Mouse (Mus musculus): ENCODE data around the gene Arl16. TPM values are rescaled to one million over a fixed set of nuclear protein-coding genes. Genes with fewer than 3 reads are reported as not detected.

Gene Arl16
- polyA plus RNA-seq, 1 experiment from 2014 or later, result 44.4 TPM

GRCm38 (mm10) chr11:120437152-120437856, 30.1 kb downstream of the Arl16 start, which contains the start of gene Nploc4:
Gene Nploc4 (minus strand): TSS chr11:120437708.
- Histone ChIP-seq H3K27me3 (ENCODE audit: insufficient read depth, low read length) (no peaks in the 10 kb centered on the region), H3K4me3 (ENCODE audit: low read depth, low read length) (peak within 1 kb of the TSS; percentile 99), H3K27ac (ENCODE audit: low read depth) (peak within 1 kb of the TSS; percentile 79), H3K4me1 (ENCODE audit: insufficient read depth) (0 out of 2 replicates have a peak, but pooled peaks cover 4% of the 10 kb centered on the region), H3K36me3 (ENCODE audit: insufficient read depth) (peaks cover 31% of the 10 kb centered on the region), H3K9me3 (ENCODE audit: low read depth, low read length) (no peaks in the 10 kb centered on the region), H3K4me2 (peak within 1 kb of the TSS; percentile 84), H3K9ac (peak within 1 kb of the TSS; percentile 94)
- under 1% methylated on average over 72 of the region's 77 CpGs for WGBS
- no peak for TF ChIP-seq CTCF (IDR thresholded peaks at IDR 0.05; ENCODE audit: low read depth)
- ATAC-seq (ENCODE audit: insufficient read depth) (peak; percentile 91), DNase-seq (peak; percentile 96)

GRCm38 (mm10) chr11:120426727-120427126, 40.7 kb downstream of the Arl16 start:
- TF ChIP-seq CTCF (IDR thresholded peaks at IDR 0.05; ENCODE audit: low read depth), result no peak
- no peak overlapping the region for H3K4me2 ChIP-seq
- no peak overlapping the region for H3K9ac ChIP-seq
- no peaks in the 10 kb centered on the region for H3K4me1 ChIP-seq (ENCODE audit: insufficient read depth)
- no peak overlapping the region for H3K27ac ChIP-seq (ENCODE audit: low read depth)
- no peak overlapping the region for H3K4me3 ChIP-seq (ENCODE audit: low read depth, low read length)
- H3K36me3 ChIP-seq (ENCODE audit: insufficient read depth), result peaks cover 90% of the 10 kb centered on the region
- no peaks in the 10 kb centered on the region for H3K9me3 ChIP-seq (ENCODE audit: low read depth, low read length)
- DNase-seq (no peak), ATAC-seq (ENCODE audit: insufficient read depth) (no peak)
- 89% methylated on average over 3 of the region's 3 CpGs for WGBS
- no peaks in the 10 kb centered on the region for H3K27me3 ChIP-seq (ENCODE audit: insufficient read depth, low read length)

GRCm38 (mm10) chr11:120423569-120424295, 43.7 kb downstream of the Arl16 start:
- Histone ChIP-seq H3K27ac (ENCODE audit: low read depth) (no peak overlapping the region), H3K4me3 (ENCODE audit: low read depth, low read length) (no peak overlapping the region), H3K4me2 (no peak overlapping the region), H3K9ac (no peak overlapping the region), H3K4me1 (ENCODE audit: insufficient read depth) (no peaks in the 10 kb centered on the region), H3K9me3 (ENCODE audit: low read depth, low read length) (no peaks in the 10 kb centered on the region), H3K36me3 (ENCODE audit: insufficient read depth) (peaks cover 92% of the 10 kb centered on the region), H3K27me3 (ENCODE audit: insufficient read depth, low read length) (no peaks in the 10 kb centered on the region)
- peak; percentile 77 for TF ChIP-seq CTCF (IDR thresholded peaks at IDR 0.05; ENCODE audit: low read depth)
- WGBS, result 70% methylated on average over 9 of the region's 9 CpGs
- DNase-seq, result peak; percentile 86
- no peak for ATAC-seq (ENCODE audit: insufficient read depth)

GRCm38 (mm10) chr11:120422651-120423568, 44.5 kb downstream of the Arl16 start:
- DNase-seq, result no peak
- H3K4me3 ChIP-seq (ENCODE audit: low read depth, low read length), result no peak overlapping the region
- H3K36me3 ChIP-seq (ENCODE audit: insufficient read depth), result peaks cover 92% of the 10 kb centered on the region
- H3K4me2 ChIP-seq, result no peak overlapping the region
- 71% methylated on average over 13 of the region's 13 CpGs for WGBS
- no peaks in the 10 kb centered on the region for H3K9me3 ChIP-seq (ENCODE audit: low read depth, low read length)
- H3K27ac ChIP-seq (ENCODE audit: low read depth), result no peak overlapping the region
- H3K9ac ChIP-seq, result no peak overlapping the region
- ATAC-seq (ENCODE audit: insufficient read depth), result no peak
- H3K4me1 ChIP-seq (ENCODE audit: insufficient read depth), result no peaks in the 10 kb centered on the region
- no peaks in the 10 kb centered on the region for H3K27me3 ChIP-seq (ENCODE audit: insufficient read depth, low read length)
- no peak for TF ChIP-seq CTCF (IDR thresholded peaks at IDR 0.05; ENCODE audit: low read depth)

GRCm38 (mm10) chr11:120418592-120418991, 48.8 kb downstream of the Arl16 start:
- H3K4me1 ChIP-seq (ENCODE audit: insufficient read depth), result no peaks in the 10 kb centered on the region
- WGBS, result 85% methylated on average over 1 of the region's 1 CpGs
- no peak for TF ChIP-seq CTCF (IDR thresholded peaks at IDR 0.05; ENCODE audit: low read depth)
- H3K36me3 ChIP-seq (ENCODE audit: insufficient read depth), result peaks cover 89% of the 10 kb centered on the region
- no peak overlapping the region for H3K4me2 ChIP-seq
- H3K27me3 ChIP-seq (ENCODE audit: insufficient read depth, low read length), result no peaks in the 10 kb centered on the region
- no peak overlapping the region for H3K27ac ChIP-seq (ENCODE audit: low read depth)
- ATAC-seq (ENCODE audit: insufficient read depth) (no peak), DNase-seq (no peak)
- H3K9me3 ChIP-seq (ENCODE audit: low read depth, low read length), result no peaks in the 10 kb centered on the region
- no peak overlapping the region for H3K4me3 ChIP-seq (ENCODE audit: low read depth, low read length)
- H3K9ac ChIP-seq, result no peak overlapping the region

- WGBS, result 83% methylated on average over 7 of the region's 7 CpGs
Measured at GRCm38 (mm10) chr11:120417852-120418251, 49.6 kb downstream of the Arl16 start.

More at GRCm38 (mm10) chr11:120417852-120418251, 49.6 kb downstream of the Arl16 start:
- H3K4me1 ChIP-seq (ENCODE audit: insufficient read depth), result no peaks in the 10 kb centered on the region
- H3K36me3 ChIP-seq (ENCODE audit: insufficient read depth), result peaks cover 90% of the 10 kb centered on the region
- DNase-seq (no peak), ATAC-seq (ENCODE audit: insufficient read depth) (no peak)
- no peak overlapping the region for H3K9ac ChIP-seq
- no peak overlapping the region for H3K4me2 ChIP-seq
- no peak overlapping the region for H3K4me3 ChIP-seq (ENCODE audit: low read depth, low read length)
- H3K27me3 ChIP-seq (ENCODE audit: insufficient read depth, low read length), result no peaks in the 10 kb centered on the region
- TF ChIP-seq CTCF (IDR thresholded peaks at IDR 0.05; ENCODE audit: low read depth), result no peak
- no peak overlapping the region for H3K27ac ChIP-seq (ENCODE audit: low read depth)
- H3K9me3 ChIP-seq (ENCODE audit: low read depth, low read length), result no peaks in the 10 kb centered on the region

Other genes starting within 250 kb of the Arl16 start
- 14.3 and 15.6 TPM in 2 replicates for gene Bahcc1, start 234.7 kb downstream of the Arl16 start, polyA plus RNA-seq (2014; fragmentation: Nextera tagmentation; extraction: Ambion mirVana)
- 2,614 and 2,926 TPM in 2 replicates for gene Actg1, start 119.1 kb downstream of the Arl16 start, polyA plus RNA-seq (2014; fragmentation: Nextera tagmentation; extraction: Ambion mirVana)
- gene Fscn2, start 106.1 kb downstream of the Arl16 start, polyA plus RNA-seq (2014; fragmentation: Nextera tagmentation; extraction: Ambion mirVana), result 0.23 and 0.57 TPM in 2 replicates
- 35.6 and 44.5 TPM in 2 replicates for gene Faap100, start 88.8 kb downstream of the Arl16 start, polyA plus RNA-seq (2014; fragmentation: Nextera tagmentation; extraction: Ambion mirVana)
- gene Nploc4, start 29.9 kb downstream of the Arl16 start, polyA plus RNA-seq (2014; fragmentation: Nextera tagmentation; extraction: Ambion mirVana), result 42.1 and 51.4 TPM in 2 replicates
- not detected in 2 replicates for gene Tspan10, start 25.0 kb downstream of the Arl16 start, polyA plus RNA-seq (2014; fragmentation: Nextera tagmentation; extraction: Ambion mirVana)
- 0.18 TPM in 1 of 2 replicates, not detected in the other for gene Pde6g, start 14.1 kb downstream of the Arl16 start, polyA plus RNA-seq (2014; fragmentation: Nextera tagmentation; extraction: Ambion mirVana)
- 10.9 and 11.2 TPM in 2 replicates for gene Oxld1, start 9.5 kb downstream of the Arl16 start, polyA plus RNA-seq (2014; fragmentation: Nextera tagmentation; extraction: Ambion mirVana)
- 32.2 and 34.6 TPM in 2 replicates for gene Ccdc137, start 9.5 kb downstream of the Arl16 start, polyA plus RNA-seq (2014; fragmentation: Nextera tagmentation; extraction: Ambion mirVana)
- 150 and 162 TPM in 2 replicates for gene Mrpl12, start 17.0 kb upstream of the Arl16 start, polyA plus RNA-seq (2014; fragmentation: Nextera tagmentation; extraction: Ambion mirVana)
- gene Slc25a10, start 24.2 kb upstream of the Arl16 start, polyA plus RNA-seq (2014; fragmentation: Nextera tagmentation; extraction: Ambion mirVana), result 68.9 and 71.3 TPM in 2 replicates
- gene Gcgr, start 63.1 kb upstream of the Arl16 start, polyA plus RNA-seq (2014; fragmentation: Nextera tagmentation; extraction: Ambion mirVana), result 0.59 and 1.4 TPM in 2 replicates
- 226 and 229 TPM in 2 replicates for gene Mcrip1, start 82.1 kb upstream of the Arl16 start, polyA plus RNA-seq (2014; fragmentation: Nextera tagmentation; extraction: Ambion mirVana)
- not detected in 2 replicates for gene Ppp1r27, start 83.5 kb upstream of the Arl16 start, polyA plus RNA-seq (2014; fragmentation: Nextera tagmentation; extraction: Ambion mirVana)
- gene P4hb, start 105.6 kb upstream of the Arl16 start, polyA plus RNA-seq (2014; fragmentation: Nextera tagmentation; extraction: Ambion mirVana), result 872 and 897 TPM in 2 replicates
- 717 and 734 TPM in 2 replicates for gene Arhgdia, start 114.0 kb upstream of the Arl16 start, polyA plus RNA-seq (2014; fragmentation: Nextera tagmentation; extraction: Ambion mirVana)
- gene Alyref, start 130.8 kb upstream of the Arl16 start, polyA plus RNA-seq (2014; fragmentation: Nextera tagmentation; extraction: Ambion mirVana), result 617 and 627 TPM in 2 replicates
- gene Anapc11, start 130.8 kb upstream of the Arl16 start, polyA plus RNA-seq (2014; fragmentation: Nextera tagmentation; extraction: Ambion mirVana), result 229 and 237 TPM in 2 replicates
- gene Npb, start 140.9 kb upstream of the Arl16 start, polyA plus RNA-seq (2014; fragmentation: Nextera tagmentation; extraction: Ambion mirVana), result 0.89 and 1.3 TPM in 2 replicates
- 95.3 and 99.5 TPM in 2 replicates for gene Pcyt2, start 150.3 kb upstream of the Arl16 start, polyA plus RNA-seq (2014; fragmentation: Nextera tagmentation; extraction: Ambion mirVana)
- gene Sirt7, start 157.6 kb upstream of the Arl16 start, polyA plus RNA-seq (2014; fragmentation: Nextera tagmentation; extraction: Ambion mirVana), result 26.1 and 33.1 TPM in 2 replicates
- 25.3 and 28.6 TPM in 2 replicates for gene Mafg, start 166.0 kb upstream of the Arl16 start, polyA plus RNA-seq (2014; fragmentation: Nextera tagmentation; extraction: Ambion mirVana)
- gene Pycr1, start 176.2 kb upstream of the Arl16 start, polyA plus RNA-seq (2014; fragmentation: Nextera tagmentation; extraction: Ambion mirVana), result 29.0 and 29.8 TPM in 2 replicates
- 1.1 TPM in 1 of 2 replicates, not detected in the other for gene Myadml2, start 180.6 kb upstream of the Arl16 start, polyA plus RNA-seq (2014; fragmentation: Nextera tagmentation; extraction: Ambion mirVana)
- 3.9 and 5.3 TPM in 2 replicates for gene Notum, start 193.6 kb upstream of the Arl16 start, polyA plus RNA-seq (2014; fragmentation: Nextera tagmentation; extraction: Ambion mirVana)
- 124 and 130 TPM in 2 replicates for gene Aspscr1, start 205.4 kb upstream of the Arl16 start, polyA plus RNA-seq (2014; fragmentation: Nextera tagmentation; extraction: Ambion mirVana)
- 168 and 173 TPM in 2 replicates for gene Cenpx, start 246.1 kb upstream of the Arl16 start, polyA plus RNA-seq (2014; fragmentation: Nextera tagmentation; extraction: Ambion mirVana)
- 44.1 and 46.1 TPM in 2 replicates for gene Lrrc45, start 246.3 kb upstream of the Arl16 start, polyA plus RNA-seq (2014; fragmentation: Nextera tagmentation; extraction: Ambion mirVana)

All from lung, embryonic 14.5 days (tissue).